ENCODE assay signal across 9 mouse cellular contexts in genomic region chr4:45308046-45308445, GRCm38 (mm10). TPM values are rescaled to one million over a fixed set of nuclear protein-coding genes. Genes with fewer than 3 reads are reported as not detected.
DNase-seq lines count a peak whose midpoint lies in the region; ATAC-seq lines count a peak whose summit lies in the region.
"Had no signal": no experiment of that assay in that cellular context is flagged by ENCODE, and none has a peak within 500 bp of the region (broad histone marks: within the 10 kb centered on the region; RNA-seq: fewer than 3 reads in every experiment).

No protein-coding gene starts in this region.

- H3K9ac ChIP-seq in hindbrain, embryonic 14.5 days: no peak overlapping the region
- H3K9ac ChIP-seq in hindbrain, embryonic 13.5 days: no peak overlapping the region

- no peaks in the 10 kb centered on the region for H3K27me3 ChIP-seq in hindbrain, embryonic 14.5 days (ENCODE audit: control insufficient read depth, insufficient read depth, low read length)
- H3K27me3 ChIP-seq in hindbrain, embryonic 13.5 days: no peaks in the 10 kb centered on the region
- no peaks in the 10 kb centered on the region for H3K27me3 ChIP-seq in limb, embryonic 10.5 days (ENCODE audit: low read depth, poor library complexity, severe bottlenecking)

- no peak overlapping the region for H3K4me3 ChIP-seq in hindbrain, embryonic 14.5 days (replicated peaks; ENCODE audit: low read length)
- H3K4me3 ChIP-seq in hindbrain, embryonic 13.5 days: no peak overlapping the region
- no peak overlapping the region for H3K4me3 ChIP-seq in limb, embryonic 10.5 days

- 0 out of 2 replicates have a peak, but pooled peaks cover 2% of the 10 kb centered on the region for H3K9me3 ChIP-seq in hindbrain, embryonic 14.5 days (ENCODE audit: control insufficient read depth, low read length)
- no peaks in the 10 kb centered on the region for H3K9me3 ChIP-seq in hindbrain, embryonic 13.5 days
- no peaks in the 10 kb centered on the region for H3K9me3 ChIP-seq in limb, embryonic 10.5 days (replicated peaks)

- DNase-seq in hindbrain, embryonic 14.5 days (ENCODE audit: low spot score): peak; percentile 34
- DNase-seq in 416B (ENCODE audit: low read depth) (peak; percentile 37), NIH3T3 (ENCODE audit: low read depth) (peak; percentile 39)
- peak; percentile 40 for DNase-seq in limb, embryonic 10.5 days (ENCODE audit: low spot score)
- no peak for DNase-seq in ovary, adult 18-20 months (ENCODE audit: low spot score)
- no peak for DNase-seq in spleen, adult 18-20 months
- DNase-seq in frontal cortex, postnatal 25 days (ENCODE audit: low spot score in 2 of 2): no peak

- ATAC-seq in hindbrain, embryonic 14.5 days (ENCODE audit: low FRiP score): no peak
- ATAC-seq in hindbrain, embryonic 13.5 days (ENCODE audit: low FRiP score): no peak
- ATAC-seq: inflammation-experienced regulatory T-cells, adult 6 months had no signal

- no peaks in the 10 kb centered on the region for H3K4me1 ChIP-seq in hindbrain, embryonic 14.5 days (replicated peaks; ENCODE audit: control insufficient read depth, insufficient read depth, low read length)
- H3K4me1 ChIP-seq in hindbrain, embryonic 13.5 days (replicated peaks): no peaks in the 10 kb centered on the region
- H3K4me1 ChIP-seq in limb, embryonic 10.5 days: no peaks in the 10 kb centered on the region

- H3K27ac ChIP-seq in hindbrain, embryonic 14.5 days: no peak overlapping the region
- H3K27ac ChIP-seq in hindbrain, embryonic 13.5 days: no peak overlapping the region
- H3K27ac ChIP-seq in limb, embryonic 10.5 days: no peak overlapping the region

- H3K36me3 ChIP-seq in hindbrain, embryonic 14.5 days (replicated peaks; ENCODE audit: control insufficient read depth, insufficient read depth): peaks cover 81% of the 10 kb centered on the region
- H3K36me3 ChIP-seq in hindbrain, embryonic 13.5 days: peaks cover 83% of the 10 kb centered on the region
- peaks cover 71% of the 10 kb centered on the region for H3K36me3 ChIP-seq in limb, embryonic 10.5 days

- WGBS in hindbrain, embryonic 14.5 days: 37% methylated on average over 11 of the region's 11 CpGs
- WGBS in hindbrain, embryonic 13.5 days: 36% methylated on average over 11 of the region's 11 CpGs
- WGBS in limb, embryonic 10.5 days: 49% methylated on average over 11 of the region's 11 CpGs

- no peak overlapping the region for H3K4me2 ChIP-seq in hindbrain, embryonic 14.5 days (replicated peaks)
- no peak overlapping the region for H3K4me2 ChIP-seq in hindbrain, embryonic 13.5 days

RNA-seq across cellular contexts. Expression of gene Trmt10b, which starts 11.1 kb away (rescaled TPM):
- polyA plus RNA-seq in hindbrain, embryonic 14.5 days (2014; fragmentation: Nextera tagmentation; extraction: Ambion mirVana): 21.4 and 25.0 TPM in 2 replicates
- polyA plus RNA-seq in hindbrain, embryonic 13.5 days (2015; fragmentation: Nextera tagmentation; extraction: Ambion mirVana): 22.4 and 24.0 TPM in 2 replicates
- 17.8 and 20.2 TPM in 2 replicates for polyA plus RNA-seq in limb, embryonic 10.5 days (2016; fragmentation: Nextera tagmentation; extraction: Ambion mirVana)

RNA-seq across cellular contexts. Expression of gene Dcaf10, which starts 33.9 kb away (rescaled TPM):
- 11.9 and 14.7 TPM in 2 replicates for polyA plus RNA-seq in hindbrain, embryonic 14.5 days (2014; fragmentation: Nextera tagmentation; extraction: Ambion mirVana)
- polyA plus RNA-seq in hindbrain, embryonic 13.5 days (2015; fragmentation: Nextera tagmentation; extraction: Ambion mirVana): 8.1 and 8.2 TPM in 2 replicates
- polyA plus RNA-seq in limb, embryonic 10.5 days (2016; fragmentation: Nextera tagmentation; extraction: Ambion mirVana): 9.6 and 11.9 TPM in 2 replicates

RNA-seq across cellular contexts. Expression of gene Exosc3, which starts 34.5 kb away (rescaled TPM):
- polyA plus RNA-seq in hindbrain, embryonic 14.5 days (2014; fragmentation: Nextera tagmentation; extraction: Ambion mirVana): 32.2 and 32.8 TPM in 2 replicates
- polyA plus RNA-seq in hindbrain, embryonic 13.5 days (2015; fragmentation: Nextera tagmentation; extraction: Ambion mirVana): 42.5 and 44.6 TPM in 2 replicates
- 109 and 126 TPM in 2 replicates for polyA plus RNA-seq in limb, embryonic 10.5 days (2016; fragmentation: Nextera tagmentation; extraction: Ambion mirVana)

Comparison
In these comparisons a context has a peak if more than half of its experiments do, and no peak if none do; other contexts are left out.
1. DNase-seq: peak in hindbrain, embryonic 14.5 days (single experiment), 416B (single experiment), NIH3T3 (single experiment) and limb, embryonic 10.5 days (single experiment); none in ovary, adult 18-20 months (single experiment), spleen, adult 18-20 months (0 of 2) and frontal cortex, postnatal 25 days (0 of 2).